Mouse (Mus musculus) olfactory bulb, adult 2 months (tissue): ENCODE data around the gene Atp11a.

Experiments
- CTCF ChIP-seq: fragments of 200-500 bp; IDR thresholded peaks from 2 replicates; pipeline ENCODE4 v1.5.1; 2012; ENCODE audit warnings: low read depth, mild to moderate bottlenecking, low read length, moderate library complexity; ENCODE audit not compliant: insufficient read depth
- POLR2A ChIP-seq: fragments of 200-500 bp; IDR thresholded peaks from 2 replicates; pipeline ENCODE4 v1.6.1; 2012; ENCODE audit warnings: mild to moderate bottlenecking, low read depth, low read length, moderate library complexity; ENCODE audit not compliant: insufficient read depth

DNA sequence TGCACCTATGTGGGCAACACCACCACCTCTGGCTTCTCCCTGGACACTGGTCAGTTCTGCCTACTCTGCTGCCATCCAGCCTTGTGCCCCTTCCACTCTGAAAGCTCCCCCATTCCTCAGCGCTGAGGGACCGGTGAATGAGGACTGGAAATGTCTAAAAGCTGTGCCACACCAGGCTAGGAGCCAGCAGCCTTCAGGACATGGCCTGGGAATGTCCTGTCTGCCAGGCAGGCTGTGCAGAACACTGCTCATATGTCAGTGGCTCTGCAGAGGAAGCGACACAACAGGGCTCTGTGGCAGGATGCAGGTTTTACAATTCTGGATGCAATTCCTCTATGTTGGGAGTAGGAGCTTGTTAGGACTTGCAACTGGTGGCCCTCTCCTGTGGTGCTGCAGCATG lies 106.2 kb downstream of the Atp11a start:
- TF ChIP-seq POLR2A (no peak), CTCF (no peak)
